Mouse (Mus musculus) CD4-positive, CD25-positive, alpha-beta regulatory T cell, adult 9 weeks (primary cell): ENCODE measurements around the gene Olfr1154. TPM values are rescaled to one million over a fixed set of nuclear protein-coding genes. Genes with fewer than 3 reads are reported as not detected.

ENCODE experiments used
- polyA plus RNA-seq: library from polyadenylated mRNA; unstranded; fragments of 100-300 nt; shearing (Covaris generic); gene quantifications from one replicate; pipeline ENCODE4 v1.2.1, GENCODE M21; 2017

The Olfr1154 gene
- polyA plus RNA-seq = not detected

GRCm38 (mm10) chr2:87905066-87905465, at the start of gene Olfr1154:
Gene Olfr1154, minus strand, starts transcription at chr2:87905166.

DNA sequence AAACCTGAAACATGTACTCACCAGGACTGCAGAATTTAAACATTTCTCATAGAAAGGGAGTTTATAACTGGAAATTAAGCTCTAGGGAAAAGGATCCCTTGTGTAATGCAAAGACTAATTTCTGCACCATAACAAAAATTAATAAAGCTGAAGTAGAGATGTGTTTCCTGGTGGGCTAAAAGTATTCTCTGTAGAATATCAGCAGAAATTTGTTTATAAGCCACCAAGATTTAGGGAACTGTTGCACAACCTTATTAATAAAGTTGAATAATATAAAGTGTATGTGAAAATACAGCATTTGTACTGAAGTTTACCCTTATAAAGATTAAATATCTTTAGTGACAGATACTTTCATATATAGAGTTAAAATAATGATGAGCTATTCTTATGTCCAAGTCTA, 48.0 kb upstream of the Olfr1154 start, which contains the start of gene Olfr1156:
Gene Olfr1156, minus strand, starts transcription at position 101 of the 400 bp plus-strand sequence.

DNA sequence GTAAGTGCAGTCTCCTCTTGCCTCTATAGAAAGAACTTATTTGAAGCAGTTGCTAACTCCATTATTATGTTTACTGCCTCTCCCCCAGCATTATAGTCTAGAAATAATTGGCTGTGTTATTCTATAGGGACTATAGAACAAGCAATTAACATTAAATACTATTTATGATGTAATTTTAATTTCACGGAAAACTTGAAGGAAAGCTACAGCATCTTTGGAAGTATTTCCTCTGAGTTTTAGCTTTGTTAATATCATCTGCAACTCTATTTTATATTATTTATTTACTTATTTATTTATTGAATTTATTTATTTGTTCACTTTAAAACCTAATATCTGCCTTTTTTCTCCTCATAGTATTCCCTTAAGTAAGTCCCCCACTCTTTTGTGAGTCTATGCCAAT, 40.1 kb upstream of the Olfr1154 start, which contains the start of gene Olfr1155:
Gene Olfr1155, minus strand, starts transcription at position 101 of the 400 bp plus-strand sequence.

DNA sequence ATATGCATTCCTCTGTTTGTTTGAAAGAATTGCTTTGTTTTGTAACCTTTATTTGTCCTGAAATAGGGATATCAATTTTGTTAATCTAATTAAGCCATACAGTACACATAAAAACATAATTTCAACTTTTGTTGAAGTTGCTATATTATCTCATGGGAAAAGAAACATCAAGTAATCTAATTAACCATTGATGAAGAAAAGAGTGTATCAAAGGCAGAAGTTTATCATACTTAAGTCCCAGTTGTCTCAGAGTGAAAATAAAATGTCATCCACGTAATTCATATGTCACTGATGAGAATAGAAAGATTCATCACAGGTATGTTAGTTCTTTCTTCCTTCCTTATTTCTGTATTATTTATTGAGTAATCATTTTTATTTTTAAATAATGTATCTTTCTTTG, 10.3 kb downstream of the Olfr1154 start, which contains the start of gene Olfr1153:
Gene Olfr1153, plus strand, starts transcription at position 301 of the 400 bp plus-strand sequence.

DNA sequence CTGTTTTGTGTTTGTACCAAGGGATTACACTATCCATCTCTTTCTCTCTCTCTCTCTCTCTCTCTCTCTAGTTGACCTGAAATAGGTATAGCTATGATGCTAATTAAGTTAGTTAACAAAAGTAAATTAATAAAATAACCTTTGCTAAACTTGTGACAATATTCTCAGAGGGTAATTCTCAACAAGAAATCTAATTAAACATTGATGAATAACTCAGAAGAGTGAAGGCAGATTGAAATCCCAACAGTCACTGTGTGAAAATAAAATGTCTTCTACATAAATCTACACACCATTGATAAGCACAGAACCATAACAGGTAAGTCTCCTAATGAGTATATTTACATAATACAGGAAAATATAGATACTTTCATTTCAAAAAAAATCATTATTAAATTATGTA, 38.8 kb downstream of the Olfr1154 start, which contains the start of gene Olfr1152:
Gene Olfr1152, plus strand, starts transcription at position 301 of the 400 bp plus-strand sequence.

DNA sequence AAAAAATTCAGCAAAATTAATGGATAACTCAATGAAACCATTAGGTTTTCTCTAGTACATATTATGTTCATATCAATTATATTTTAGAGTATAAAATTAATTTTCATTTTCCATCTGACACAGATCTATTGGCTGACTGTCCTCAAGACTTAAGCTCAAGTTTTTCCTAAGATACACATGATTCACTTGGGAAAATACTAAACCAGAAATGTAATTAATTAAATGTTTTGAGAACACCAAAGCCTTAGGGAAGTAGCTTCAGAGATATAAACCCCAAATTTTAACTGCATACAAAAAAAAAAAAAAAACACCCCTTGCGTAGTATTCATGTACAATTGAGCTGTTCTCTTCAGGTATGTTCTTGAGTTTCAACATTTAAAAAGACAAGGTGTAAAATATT, 49.4 kb downstream of the Olfr1154 start, which contains the start of gene Olfr1151:
Gene Olfr1151, plus strand, starts transcription at position 301 of the 400 bp plus-strand sequence.

Other genes starting within 250 kb of the Olfr1154 start
- not detected for gene Olfr1134, start 246.7 kb downstream of the Olfr1154 start, polyA plus RNA-seq
- gene Olfr1135, start 231.5 kb downstream of the Olfr1154 start, polyA plus RNA-seq = not detected
- not detected for gene Olfr1136, start 211.2 kb downstream of the Olfr1154 start, polyA plus RNA-seq
- gene Olfr1137, start 192.0 kb downstream of the Olfr1154 start, polyA plus RNA-seq = not detected
- not detected for gene Olfr1138, start 165.2 kb downstream of the Olfr1154 start, polyA plus RNA-seq
- not detected for gene Olfr1140, start 161.4 kb downstream of the Olfr1154 start, polyA plus RNA-seq
- not detected for gene Olfr1141, start 151.2 kb downstream of the Olfr1154 start, polyA plus RNA-seq
- gene Olfr152, start 125.7 kb downstream of the Olfr1154 start, polyA plus RNA-seq = not detected
- not detected for gene Olfr1143, start 104.6 kb downstream of the Olfr1154 start, polyA plus RNA-seq
- not detected for gene Olfr1145, start 95.3 kb downstream of the Olfr1154 start, polyA plus RNA-seq
- gene Olfr1148, start 74.6 kb downstream of the Olfr1154 start, polyA plus RNA-seq = not detected
- gene Olfr1150-ps1, start 61.2 kb downstream of the Olfr1154 start, polyA plus RNA-seq = not detected
- gene Olfr1151, start 49.3 kb downstream of the Olfr1154 start, polyA plus RNA-seq = not detected
- gene Olfr1152, start 38.7 kb downstream of the Olfr1154 start, polyA plus RNA-seq = 0.04 TPM
- not detected for gene Olfr1153, start 10.2 kb downstream of the Olfr1154 start, polyA plus RNA-seq
- gene Olfr1155, start 40.0 kb upstream of the Olfr1154 start, polyA plus RNA-seq = not detected
- 0.11 TPM for gene Olfr1156, start 47.9 kb upstream of the Olfr1154 start, polyA plus RNA-seq
- not detected for gene Olfr1157, start 63.1 kb upstream of the Olfr1154 start, polyA plus RNA-seq
- not detected for gene Olfr74, start 69.5 kb upstream of the Olfr1154 start, polyA plus RNA-seq
- gene Olfr1158, start 84.9 kb upstream of the Olfr1154 start, polyA plus RNA-seq = not detected
- not detected for gene Olfr1160, start 103.1 kb upstream of the Olfr1154 start, polyA plus RNA-seq
- gene Olfr1161, start 117.6 kb upstream of the Olfr1154 start, polyA plus RNA-seq = not detected
- not detected for gene Olfr73, start 132.5 kb upstream of the Olfr1154 start, polyA plus RNA-seq
- not detected for gene Olfr1162, start 146.0 kb upstream of the Olfr1154 start, polyA plus RNA-seq
- not detected for gene Olfr1163, start 166.7 kb upstream of the Olfr1154 start, polyA plus RNA-seq
- gene Olfr1164, start 188.8 kb upstream of the Olfr1154 start, polyA plus RNA-seq = not detected
- not detected for gene Olfr1166, start 223.1 kb upstream of the Olfr1154 start, polyA plus RNA-seq